Mouse (Mus musculus) limb, embryonic 13.5 days (tissue): ENCODE data around the gene Klc1. TPM values are rescaled to one million over a fixed set of nuclear protein-coding genes. Genes with fewer than 3 reads are reported as not detected.

Experiments
- ATAC-seq: fragments of 200-750 bp; cut with Nextera tagmentation; 2 replicates; pipeline ENCODE4 v1.8.0; 2017; ENCODE audit warnings: low read depth, moderate number of reproducible peaks, moderate TSS enrichment; ENCODE audit not compliant: low FRiP score
- H3K27ac ChIP-seq: fragments of 300-500 bp; sonication (generic); 2 replicates; pipeline ENCODE4 v1.5.1; 2015; ENCODE audit warnings: inconsistent platforms, mild to moderate bottlenecking, moderate library complexity
- H3K27me3 ChIP-seq: fragments of 300-500 bp; sonication (generic); 2 replicates; pipeline ENCODE4 v1.6.1; 2015; ENCODE audit warnings: mild to moderate bottlenecking, inconsistent platforms
- H3K36me3 ChIP-seq: fragments of 300-500 bp; sonication (generic); 2 replicates; pipeline ENCODE4 v1.6.1; 2015; ENCODE audit warnings: inconsistent platforms, mild to moderate bottlenecking, moderate library complexity
- H3K4me1 ChIP-seq: fragments of 300-500 bp; sonication (generic); 2 replicates; pipeline ENCODE4 v1.6.1; 2015; ENCODE audit warnings: inconsistent platforms
- H3K4me2 ChIP-seq: fragments of 300-500 bp; sonication (generic); replicated peaks from 2 replicates; pipeline ENCODE4 v1.6.1; 2015; ENCODE audit warnings: inconsistent platforms, mild to moderate bottlenecking, moderate library complexity
- H3K4me3 ChIP-seq: fragments of 300-500 bp; sonication (generic); 2 replicates; pipeline ENCODE4 v1.5.1; 2015; ENCODE audit warnings: moderate library complexity, mild to moderate bottlenecking, inconsistent platforms
- H3K9ac ChIP-seq: fragments of 300-500 bp; sonication (generic); 2 replicates; pipeline ENCODE4 v1.6.1; 2015; ENCODE audit warnings: mild to moderate bottlenecking, inconsistent platforms
- H3K9me3 ChIP-seq: fragments of 300-500 bp; sonication (generic); 2 replicates; pipeline ENCODE4 v1.6.1; 2016; ENCODE audit warnings: inconsistent platforms
- WGBS: fragments of 180-500 bp; shearing (Covaris S2); methylation state at CpG from one replicate; pipeline ENCODE4 v1.1.7; 2015; 5-methylcytosine and 5-hydroxymethylcytosine counted together
- polyA plus RNA-seq: library from polyadenylated mRNA; unstranded; fragments of >200 nt; fragmentation: Nextera tagmentation; extraction: Ambion mirVana; gene quantifications from 2 replicates; pipeline ENCODE4 v1.2.1, GENCODE M21; 2015

Gene Klc1
- polyA plus RNA-seq, 1 experiment from 2014 or later, result 112 TPM

GRCm38 (mm10) chr12:111785174-111785573 lies 26.5 kb downstream of the Klc1 start:
- Histone ChIP-seq H3K27me3 (no peaks in the 10 kb centered on the region), H3K4me2 (no peak overlapping the region), H3K9me3 (no peaks in the 10 kb centered on the region), H3K4me1 (peaks cover 7% of the 10 kb centered on the region; the same call in 1 of the 2 replicates), H3K9ac (no peak overlapping the region), H3K36me3 (peaks cover 97% of the 10 kb centered on the region), H3K4me3 (no peak overlapping the region), H3K27ac (no peak overlapping the region)
- ATAC-seq, result no peak
- WGBS, result 61% methylated on average over 15 of the region's 15 CpGs

- no peak overlapping the region for H3K27ac ChIP-seq
- no peaks in the 10 kb centered on the region for H3K27me3 ChIP-seq
- H3K9me3 ChIP-seq, result no peaks in the 10 kb centered on the region
- peaks cover 7% of the 10 kb centered on the region; the same call in 1 of the 2 replicates for H3K4me1 ChIP-seq
- 92% methylated on average over 6 of the region's 6 CpGs for WGBS
- peaks cover 97% of the 10 kb centered on the region for H3K36me3 ChIP-seq
- H3K9ac ChIP-seq, result no peak overlapping the region
- no peak for ATAC-seq
- no peak overlapping the region for H3K4me2 ChIP-seq
- no peak overlapping the region for H3K4me3 ChIP-seq
These were observed 28.4 kb downstream of the Klc1 start for GRCm38 (mm10) chr12:111787015-111787414.

GRCm38 (mm10) chr12:111790090-111790489 lies 31.4 kb downstream of the Klc1 start:
- ATAC-seq, result no peak
- no peak overlapping the region for H3K4me3 ChIP-seq

DNA sequence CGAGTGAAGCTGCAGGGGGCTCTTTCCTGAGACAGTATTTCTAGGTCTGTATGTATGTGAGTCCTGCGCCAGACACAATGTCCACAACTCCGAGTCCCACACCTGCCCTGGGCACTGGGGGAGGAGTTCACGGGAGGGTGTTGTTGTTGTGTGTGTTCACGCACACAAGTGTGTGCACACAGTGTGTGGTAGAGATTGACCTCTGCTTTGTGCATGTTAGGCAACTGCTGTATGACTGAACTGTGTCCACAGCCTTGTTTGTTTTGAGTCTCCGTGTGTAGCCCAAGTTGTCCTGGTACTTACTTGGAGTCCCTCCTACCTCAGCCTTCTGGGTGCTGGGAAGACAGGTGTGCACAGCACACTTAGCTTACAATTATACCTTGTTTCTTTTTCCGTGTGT lies 32.0 kb downstream of the Klc1 start:
- Histone ChIP-seq H3K27me3 (no peaks in the 10 kb centered on the region), H3K36me3 (peaks cover 98% of the 10 kb centered on the region), H3K9ac (no peak overlapping the region), H3K4me2 (no peak overlapping the region), H3K4me1 (no peaks in the 10 kb centered on the region), H3K4me3 (no peak overlapping the region), H3K27ac (no peak overlapping the region), H3K9me3 (no peaks in the 10 kb centered on the region)
- ATAC-seq, result no peak
- 90% methylated on average over 7 of the region's 7 CpGs for WGBS

More at GRCm38 (mm10) chr12:111790090-111790489, 31.4 kb downstream of the Klc1 start:
- H3K9ac ChIP-seq, result no peak overlapping the region
- peaks cover 98% of the 10 kb centered on the region for H3K36me3 ChIP-seq
- H3K4me2 ChIP-seq, result no peak overlapping the region
- no peaks in the 10 kb centered on the region for H3K9me3 ChIP-seq
- no peaks in the 10 kb centered on the region for H3K4me1 ChIP-seq
- no peak overlapping the region for H3K27ac ChIP-seq
- WGBS, result 93% methylated on average over 5 of the region's 5 CpGs
- no peaks in the 10 kb centered on the region for H3K27me3 ChIP-seq

DNA sequence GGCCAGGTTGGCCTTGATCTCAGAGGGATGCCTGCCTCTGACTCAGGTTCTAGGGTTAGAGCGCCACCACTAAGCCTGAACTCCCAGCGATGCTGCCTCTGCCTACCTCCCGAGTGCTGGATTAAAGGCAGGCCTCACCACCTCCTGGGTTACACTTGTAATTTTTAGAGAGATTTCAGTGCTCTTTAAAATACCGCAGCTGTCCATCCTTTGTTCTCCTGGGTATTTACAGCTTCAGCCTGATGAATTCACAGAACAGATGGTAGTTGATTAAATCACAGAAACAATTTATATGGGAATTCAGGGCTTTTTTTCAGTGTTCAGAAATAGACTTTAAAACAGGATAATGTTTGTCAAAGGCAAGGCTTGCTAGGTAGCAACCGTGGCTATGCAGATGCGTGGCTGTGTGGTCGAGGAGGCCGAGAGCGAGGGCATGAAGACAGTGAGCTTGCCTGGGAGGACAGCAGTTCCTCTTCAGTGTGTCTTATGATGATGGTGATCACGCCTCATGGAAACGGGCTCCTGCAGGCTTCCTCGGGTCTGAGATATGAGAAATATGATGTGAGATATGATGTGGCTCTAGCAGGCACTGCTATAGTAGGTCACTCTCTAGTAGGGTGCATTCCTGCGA lies 32.9 kb downstream of the Klc1 start:
- Histone ChIP-seq H3K27me3 (no peaks in the 10 kb centered on the region), H3K4me2 (no peak overlapping the region), H3K27ac (no peak overlapping the region), H3K36me3 (peaks cover 98% of the 10 kb centered on the region), H3K9me3 (no peaks in the 10 kb centered on the region), H3K4me1 (no peaks in the 10 kb centered on the region), H3K4me3 (no peak overlapping the region), H3K9ac (no peak overlapping the region)
- ATAC-seq, result no peak
- WGBS, result 89% methylated on average over 13 of the region's 13 CpGs

- Histone ChIP-seq H3K4me1 (no peaks in the 10 kb centered on the region), H3K27ac (no peak overlapping the region), H3K9me3 (no peaks in the 10 kb centered on the region), H3K36me3 (peaks cover 97% of the 10 kb centered on the region), H3K9ac (no peak overlapping the region), H3K27me3 (no peaks in the 10 kb centered on the region), H3K4me3 (no peak overlapping the region), H3K4me2 (no peak overlapping the region)
- 81% methylated on average over 22 of the region's 22 CpGs for WGBS
- ATAC-seq, result no peak
These were observed 35.5 kb downstream of the Klc1 start for GRCm38 (mm10) chr12:111794102-111794501.

GRCm38 (mm10) chr12:111794526-111795179 lies 36.0 kb downstream of the Klc1 start:
- Histone ChIP-seq H3K4me3 (no peak overlapping the region), H3K9ac (no peak overlapping the region), H3K36me3 (peaks cover 96% of the 10 kb centered on the region), H3K4me1 (no peaks in the 10 kb centered on the region), H3K27ac (no peak overlapping the region), H3K27me3 (no peaks in the 10 kb centered on the region), H3K9me3 (no peaks in the 10 kb centered on the region), H3K4me2 (no peak overlapping the region)
- 85% methylated on average over 18 of the region's 18 CpGs for WGBS
- 0 out of 2 replicates have a peak, but pooled peaks have one; percentile 17 for ATAC-seq

GRCm38 (mm10) chr12:111795180-111795895 lies 36.7 kb downstream of the Klc1 start:
- Histone ChIP-seq H3K4me1 (no peaks in the 10 kb centered on the region), H3K27me3 (no peaks in the 10 kb centered on the region), H3K9me3 (no peaks in the 10 kb centered on the region), H3K9ac (no peak overlapping the region), H3K27ac (no peak overlapping the region; the same call in 1 of the 2 replicates), H3K4me2 (no peak overlapping the region), H3K4me3 (no peak overlapping the region), H3K36me3 (peaks cover 95% of the 10 kb centered on the region)
- no peak for ATAC-seq
- 91% methylated on average over 28 of the region's 28 CpGs for WGBS

DNA sequence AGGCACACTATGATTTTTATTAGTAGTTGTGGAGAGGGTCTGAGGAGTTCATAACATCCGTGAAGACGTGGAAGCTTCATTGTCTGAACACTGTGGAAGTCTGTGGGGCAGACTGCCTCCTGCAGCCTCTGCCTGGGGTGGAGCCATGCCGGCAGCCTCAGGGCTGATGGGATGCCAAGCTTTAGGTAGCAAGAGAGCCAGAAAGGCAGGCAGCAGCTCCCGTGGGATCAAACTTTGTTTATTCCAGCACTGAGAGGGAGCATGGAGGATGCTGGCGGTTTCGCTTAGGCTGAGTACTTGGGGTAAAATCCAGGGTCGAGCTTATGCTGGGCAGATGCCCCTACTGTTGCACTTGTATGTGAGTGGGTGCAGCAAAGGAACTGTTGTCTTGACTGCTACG lies 38.6 kb downstream of the Klc1 start:
- WGBS, result 88% methylated on average over 8 of the region's 8 CpGs
- no peak overlapping the region for H3K9ac ChIP-seq
- no peaks in the 10 kb centered on the region for H3K27me3 ChIP-seq
- no peak for ATAC-seq
- no peaks in the 10 kb centered on the region for H3K4me1 ChIP-seq
- H3K4me3 ChIP-seq, result no peak overlapping the region
- H3K36me3 ChIP-seq, result peaks cover 95% of the 10 kb centered on the region
- no peak overlapping the region for H3K27ac ChIP-seq
- no peak overlapping the region for H3K4me2 ChIP-seq
- no peaks in the 10 kb centered on the region for H3K9me3 ChIP-seq

DNA sequence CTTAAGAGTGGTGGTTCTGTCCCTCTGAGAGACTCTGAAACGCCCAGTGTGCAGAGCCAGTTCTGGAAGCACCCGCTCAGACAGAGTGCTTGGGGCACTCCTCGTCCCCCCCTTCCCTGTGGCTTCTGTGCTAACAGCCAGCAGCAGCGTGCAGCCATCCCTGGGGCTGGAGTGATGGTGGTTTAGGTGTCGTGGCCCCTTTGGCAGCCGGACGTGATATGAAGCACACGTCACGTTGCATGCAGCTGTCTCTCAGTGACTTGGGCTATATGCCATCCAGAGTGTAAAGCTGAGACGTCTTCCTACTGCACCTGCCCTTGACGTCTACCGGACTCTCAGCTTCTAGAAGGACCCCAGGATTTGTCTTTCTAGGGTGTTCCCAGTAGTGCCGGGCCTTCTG lies 39.8 kb downstream of the Klc1 start:
- Histone ChIP-seq H3K9me3 (no peaks in the 10 kb centered on the region), H3K9ac (no peak overlapping the region), H3K4me2 (no peak overlapping the region), H3K4me1 (no peaks in the 10 kb centered on the region), H3K27me3 (no peaks in the 10 kb centered on the region), H3K27ac (no peak overlapping the region), H3K4me3 (no peak overlapping the region), H3K36me3 (peaks cover 96% of the 10 kb centered on the region)
- ATAC-seq, result no peak
- WGBS, result 96% methylated on average over 13 of the region's 13 CpGs

- no peaks in the 10 kb centered on the region for H3K4me1 ChIP-seq
- H3K36me3 ChIP-seq, result peaks cover 95% of the 10 kb centered on the region
- no peak overlapping the region for H3K27ac ChIP-seq
- 81% methylated on average over 10 of the region's 10 CpGs for WGBS
- H3K4me2 ChIP-seq, result no peak overlapping the region
- H3K9ac ChIP-seq, result no peak overlapping the region
- no peak overlapping the region for H3K4me3 ChIP-seq
- ATAC-seq, result no peak
- no peaks in the 10 kb centered on the region for H3K27me3 ChIP-seq
- H3K9me3 ChIP-seq, result no peaks in the 10 kb centered on the region
These were observed 42.0 kb downstream of the Klc1 start for GRCm38 (mm10) chr12:111800459-111801183.

DNA sequence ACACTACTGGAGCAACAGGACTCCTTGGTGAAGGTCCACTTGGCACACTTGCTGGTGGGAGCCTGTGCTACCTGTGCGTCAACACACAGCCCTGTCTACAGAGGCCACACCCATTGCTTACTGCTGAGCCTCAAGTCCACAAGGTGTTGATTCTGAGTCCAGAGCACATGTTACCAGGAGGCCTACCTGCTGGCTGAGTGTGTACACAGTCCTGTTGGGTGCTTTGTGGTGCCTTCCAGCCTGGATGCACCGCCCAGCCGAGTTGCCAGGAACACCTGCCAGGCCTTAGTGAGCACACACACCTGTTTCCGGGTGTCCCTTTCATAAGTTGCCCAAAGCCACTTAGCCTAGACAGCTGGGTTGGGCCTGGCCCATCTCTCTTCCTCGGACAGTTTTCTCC lies 44.9 kb downstream of the Klc1 start:
- Histone ChIP-seq H3K9me3 (no peaks in the 10 kb centered on the region), H3K36me3 (peaks cover 95% of the 10 kb centered on the region), H3K4me2 (no peak overlapping the region), H3K27ac (no peak overlapping the region), H3K4me1 (no peaks in the 10 kb centered on the region), H3K27me3 (no peaks in the 10 kb centered on the region), H3K4me3 (no peak overlapping the region), H3K9ac (no peak overlapping the region)
- ATAC-seq, result no peak
- 88% methylated on average over 5 of the region's 5 CpGs for WGBS
